Mouse (Mus musculus) MEL (cell line): Measurements from ENCODE around the gene Men1. TPM values are rescaled to one million over a fixed set of nuclear protein-coding genes. Genes with fewer than 3 reads are reported as not detected.

Source experiments
- DNase-seq: peaks from one replicate; pipeline ENCODE4 v3.0.0; 2011; ENCODE audit warnings: low read depth, low spot score
- H3K27ac ChIP-seq: 2 replicates; pipeline ENCODE4 v1.5.1; 2012; ENCODE audit warnings: low read depth, mild to moderate bottlenecking, control low read depth, low read length, moderate library complexity; ENCODE audit not compliant: control insufficient read depth
- H3K27me3 ChIP-seq, 2 experiments: fragments of 150-350 bp in 1 of 2; sonication (generic) in 1 of 2; 2 replicates each; pipeline ENCODE4 v1.6.1; 2012; ENCODE audit warnings: low read length in 2 of 2, mild to moderate bottlenecking in 2 of 2, improper control_type of control experiment in 1 of 2, moderate library complexity in 1 of 2; ENCODE audit not compliant: insufficient read depth in 2 of 2, control insufficient read depth in 1 of 2
- H3K36me3 ChIP-seq, 2 experiments: 2 replicates each; pipeline ENCODE4 v1.6.1; 2012 to 2014; ENCODE audit warnings: low read length in 2 of 2, improper control_type of control experiment in 1 of 2, inconsistent platforms in 1 of 2, mild to moderate bottlenecking in 1 of 2; ENCODE audit not compliant: insufficient read depth in 2 of 2, control insufficient read depth in 1 of 2
- H3K4me1 ChIP-seq, 2 experiments: fragments of 150-350 bp in 1 of 2; sonication (generic) in 1 of 2; 2 replicates each; pipeline ENCODE4 v1.6.1; 2012; ENCODE audit warnings: low read length in 2 of 2, improper control_type of control experiment in 1 of 2, mild to moderate bottlenecking in 1 of 2; ENCODE audit not compliant: insufficient read depth in 2 of 2, control insufficient read depth in 1 of 2
- H3K4me3 ChIP-seq, 2 experiments: fragments of 150-350 bp in 1 of 2; sonication (generic) in 1 of 2; 2 replicates each; pipeline ENCODE4 v1.5.1; 2012; ENCODE audit warnings: low read depth in 2 of 2, low read length in 2 of 2, mild to moderate bottlenecking in 2 of 2, moderate library complexity in 2 of 2, control low read depth in 1 of 2, improper control_type of control experiment in 1 of 2; ENCODE audit not compliant: control insufficient read depth in 1 of 2, insufficient read depth in 1 of 2
- H3K79me2 ChIP-seq: 2 replicates; pipeline ENCODE4 v1.6.1; 2012; ENCODE audit warnings: mild to moderate bottlenecking, low read length, moderate library complexity; ENCODE audit not compliant: control insufficient read depth, poor library complexity, insufficient read depth
- H3K9ac ChIP-seq: 2 replicates; pipeline ENCODE4 v1.6.1; 2012; ENCODE audit warnings: low read depth, mild to moderate bottlenecking, control low read depth, low read length, moderate library complexity; ENCODE audit not compliant: control insufficient read depth, poor library complexity, severe bottlenecking
- H3K9me3 ChIP-seq: fragments of 150-350 bp; sonication (generic); replicated peaks from 2 replicates; pipeline ENCODE4 v1.6.1; 2012; ENCODE audit warnings: mild to moderate bottlenecking, low read length, improper control_type of control experiment, moderate library complexity; ENCODE audit not compliant: insufficient read depth
- BHLHE40 ChIP-seq: IDR thresholded peaks from 2 replicates; pipeline ENCODE4 v1.6.1; 2012; ENCODE audit warnings: low read depth, mild to moderate bottlenecking, inconsistent platforms, low read length, improper control_type of control experiment, borderline replicate concordance
- CHD1 ChIP-seq: IDR thresholded peaks from 2 replicates; pipeline ENCODE4 v1.6.1; 2012; ENCODE audit warnings: low read depth, mild to moderate bottlenecking, inconsistent platforms, low read length, improper control_type of control experiment
- CTCF ChIP-seq, 3 experiments: IDR thresholded peaks in 2 of 3; conservative IDR thresholded peaks in 1 of 3; 2 replicates each; pipeline ENCODE4 v1.5.1; 2011 to 2012; ENCODE audit warnings: low read length in 3 of 3, low read depth in 2 of 3, mild to moderate bottlenecking in 2 of 3, improper control_type of control experiment in 1 of 3, inconsistent platforms in 1 of 3, mixed read lengths in 1 of 3, moderate library complexity in 1 of 3; ENCODE audit not compliant: control insufficient read depth in 1 of 3, insufficient read depth in 1 of 3, poor library complexity in 1 of 3, severe bottlenecking in 1 of 3
- ELF1 ChIP-seq: IDR thresholded peaks from 2 replicates; pipeline ENCODE4 v1.6.1; 2014; ENCODE audit warnings: low read depth, mild to moderate bottlenecking, inconsistent platforms, low read length, improper control_type of control experiment, moderate library complexity
- EP300 ChIP-seq, 2 experiments: IDR thresholded peaks; 2 replicates each; pipeline ENCODE4 v1.6.1; 2011; ENCODE audit warnings: improper control_type of control experiment in 2 of 2, low read length in 2 of 2, low read depth in 1 of 2, mild to moderate bottlenecking in 1 of 2
- ETS1 ChIP-seq: IDR thresholded peaks from 2 replicates; pipeline ENCODE4 v1.6.1; 2012; ENCODE audit warnings: low read depth, mild to moderate bottlenecking, inconsistent platforms, low read length, improper control_type of control experiment, moderate library complexity
- GATA1 ChIP-seq: IDR thresholded peaks from 2 replicates; pipeline ENCODE4 v1.6.1; 2011; ENCODE audit warnings: low read depth, low read length, improper control_type of control experiment
- HCFC1 ChIP-seq: IDR thresholded peaks from 2 replicates; pipeline ENCODE4 v1.6.1; 2012; ENCODE audit warnings: low read depth, mild to moderate bottlenecking, inconsistent platforms, low read length, improper control_type of control experiment, moderate library complexity
- JUND ChIP-seq: IDR thresholded peaks from 2 replicates; pipeline ENCODE4 v1.6.1; 2011; ENCODE audit warnings: low read depth, mild to moderate bottlenecking, improper control_type of control experiment, low read length
- MXI1 ChIP-seq: IDR thresholded peaks from 2 replicates; pipeline ENCODE4 v1.6.1; 2011; ENCODE audit warnings: mild to moderate bottlenecking, low read depth, low read length, improper control_type of control experiment
- MYB ChIP-seq: IDR thresholded peaks from 2 replicates; pipeline ENCODE4 v1.6.1; 2011; ENCODE audit warnings: mild to moderate bottlenecking, low read depth, low read length, improper control_type of control experiment
- MYC ChIP-seq: IDR thresholded peaks from 2 replicates; pipeline ENCODE4 v1.6.1; 2011; ENCODE audit warnings: low read depth, mild to moderate bottlenecking, low read length, improper control_type of control experiment, moderate library complexity
- NELFE ChIP-seq: IDR thresholded peaks from 2 replicates; pipeline ENCODE4 v1.6.1; 2011; ENCODE audit warnings: low read depth, low read length, improper control_type of control experiment
- RAD21 ChIP-seq: IDR thresholded peaks from 2 replicates; pipeline ENCODE4 v1.6.1; 2011; ENCODE audit warnings: mild to moderate bottlenecking, low read depth, low read length, improper control_type of control experiment
- SIN3A ChIP-seq: IDR thresholded peaks from 2 replicates; pipeline ENCODE4 v1.6.1; 2012; ENCODE audit warnings: low read length, improper control_type of control experiment, inconsistent platforms
- SMC3 ChIP-seq: IDR thresholded peaks from 2 replicates; pipeline ENCODE4 v1.6.1; 2011; ENCODE audit warnings: low read depth, low read length, improper control_type of control experiment
- TAL1 ChIP-seq: IDR thresholded peaks from 2 replicates; pipeline ENCODE4 v1.6.1; 2012; ENCODE audit warnings: mild to moderate bottlenecking, inconsistent platforms, low read length, moderate library complexity, mixed read lengths
- TBP ChIP-seq: IDR thresholded peaks from 2 replicates; pipeline ENCODE4 v1.8.0; 2011; ENCODE audit warnings: low read depth, low read length, improper control_type of control experiment
- TCF12 ChIP-seq: IDR thresholded peaks from 2 replicates; pipeline ENCODE4 v1.6.1; 2014; ENCODE audit warnings: low read depth, mild to moderate bottlenecking, inconsistent platforms, low read length, improper control_type of control experiment, moderate library complexity
- USF2 ChIP-seq, 2 experiments: IDR thresholded peaks; 2 replicates each; pipeline ENCODE4 v1.6.1; 2011 to 2012; ENCODE audit warnings: improper control_type of control experiment in 2 of 2, low read length in 2 of 2, borderline replicate concordance in 1 of 2, inconsistent platforms in 1 of 2, low read depth in 1 of 2, mild to moderate bottlenecking in 1 of 2; ENCODE audit not compliant: insufficient read depth in 1 of 2
- ZC3H11A ChIP-seq: IDR thresholded peaks from 2 replicates; pipeline ENCODE4 v1.6.1; 2012; ENCODE audit warnings: low read depth, mild to moderate bottlenecking, inconsistent platforms, low read length, improper control_type of control experiment
- ZNF384 ChIP-seq: IDR thresholded peaks from 2 replicates; pipeline ENCODE4 v1.6.1; 2012; ENCODE audit warnings: low read depth, mild to moderate bottlenecking, inconsistent platforms, low read length, improper control_type of control experiment
- polyA plus RNA-seq, 2 experiments: library from polyadenylated mRNA; stranded (reverse) in 1 of 2; unstranded in 1 of 2; fragments of >175 nt in 1 of 2; fragments of >200 nt in 1 of 2; gene quantifications; 2 replicates each; pipeline versions ENCODE4 v1.2.1 to v1.2.4; 2012; ENCODE audit warnings: low replicate concordance in 2 of 2, low read depth in 1 of 2; ENCODE audit not compliant: insufficient read length in 2 of 2, insufficient read depth in 1 of 2, missing spikeins in 1 of 2
- total RNA-seq: library from RNA; depleted of rRNA; stranded (reverse); fragments of 300-350 nt; gene quantifications from 2 replicates; pipeline ENCODE4 v1.2.3, GENCODE M21; 2012

Men1 gene
- total and polyA plus RNA-seq, 3 experiments: 39.4 to 132 TPM; not detected in 1

GRCm38 (mm10) chr19:6302522-6302921 is 32.3 kb upstream of the Men1 start:
- no peak overlapping the region for H3K4me3 ChIP-seq
- H3K36me3 ChIP-seq: peaks cover 0 to 44% of the 10 kb centered on the region in 2 experiments; a peak in 3 of 4 replicates
- DNase-seq: peak; percentile 56
- H3K27me3 ChIP-seq: no peaks in the 10 kb centered on the region
- TF ChIP-seq TBP: no peak
- no peak for TF ChIP-seq ELF1
- TF ChIP-seq JUND: no peak
- no peak for TF ChIP-seq MYB
- TF ChIP-seq MXI1: 0 out of 2 replicates have a peak, but pooled peaks have one; percentile 2
- no peak for TF ChIP-seq ZC3H11A
- TF ChIP-seq BHLHE40: no peak
- TF ChIP-seq CTCF (IDR thresholded peaks at IDR 0.05 in 2 of 3, conservative IDR thresholded peaks at IDR 0.05 in 1 of 3; ENCODE audit: control insufficient read depth in 1 of 3, insufficient read depth in 1 of 3, low read depth in 2 of 3, low read length in 3 of 3, poor library complexity in 1 of 3, severe bottlenecking in 1 of 3): no peak
- TF ChIP-seq TAL1: no peak
- TF ChIP-seq SMC3: no peak
- TF ChIP-seq NELFE: no peak
- TF ChIP-seq HCFC1: no peak
- TF ChIP-seq CHD1: no peak
- 0 out of 4 replicates have a peak, but pooled peaks of 1 of the 2 experiments have one; percentile 3 for TF ChIP-seq EP300 (IDR thresholded peaks at IDR 0.05; ENCODE audit: low read depth in 1 of 2, low read length in 2 of 2)
- TF ChIP-seq ETS1: no peak
- no peak for TF ChIP-seq USF2 (IDR thresholded peaks at IDR 0.05; ENCODE audit: borderline replicate concordance in 1 of 2, insufficient read depth in 1 of 2, low read depth in 1 of 2, low read length in 2 of 2)
- TF ChIP-seq ZNF384: no peak
- TF ChIP-seq SIN3A: 0 out of 2 replicates have a peak, but pooled peaks have one; percentile 40
- H3K27ac ChIP-seq: peak overlapping the region; percentile 51
- no peaks in the 10 kb centered on the region; the same call in 1 of the 2 replicates for H3K79me2 ChIP-seq
- H3K4me1 ChIP-seq: peaks cover 25 to 48% of the 10 kb centered on the region in 2 experiments
- H3K9ac ChIP-seq: peak overlapping the region; percentile 37
- no peaks in the 10 kb centered on the region for H3K9me3 ChIP-seq

GRCm38 (mm10) chr19:6303831-6304230 is 30.9 kb upstream of the Men1 start:
- no peaks in the 10 kb centered on the region for H3K27me3 ChIP-seq
- H3K4me3 ChIP-seq: no peak overlapping the region
- H3K79me2 ChIP-seq: no peaks in the 10 kb centered on the region; the same call in 1 of the 2 replicates
- TF ChIP-seq TCF12 (no peak), GATA1 (no peak), RAD21 (no peak), MYC (no peak)
- DNase-seq: no peak
- no peaks in the 10 kb centered on the region for H3K9me3 ChIP-seq
- peaks cover 0 to 36% of the 10 kb centered on the region in 2 experiments; a peak in 2 of 4 replicates for H3K36me3 ChIP-seq
- H3K9ac ChIP-seq: no peak overlapping the region
- H3K4me1 ChIP-seq: peaks cover 19 to 39% of the 10 kb centered on the region in 2 experiments
- H3K27ac ChIP-seq: no peak overlapping the region
